Mouse (Mus musculus): ENCODE data around the gene Fance.

DNA sequence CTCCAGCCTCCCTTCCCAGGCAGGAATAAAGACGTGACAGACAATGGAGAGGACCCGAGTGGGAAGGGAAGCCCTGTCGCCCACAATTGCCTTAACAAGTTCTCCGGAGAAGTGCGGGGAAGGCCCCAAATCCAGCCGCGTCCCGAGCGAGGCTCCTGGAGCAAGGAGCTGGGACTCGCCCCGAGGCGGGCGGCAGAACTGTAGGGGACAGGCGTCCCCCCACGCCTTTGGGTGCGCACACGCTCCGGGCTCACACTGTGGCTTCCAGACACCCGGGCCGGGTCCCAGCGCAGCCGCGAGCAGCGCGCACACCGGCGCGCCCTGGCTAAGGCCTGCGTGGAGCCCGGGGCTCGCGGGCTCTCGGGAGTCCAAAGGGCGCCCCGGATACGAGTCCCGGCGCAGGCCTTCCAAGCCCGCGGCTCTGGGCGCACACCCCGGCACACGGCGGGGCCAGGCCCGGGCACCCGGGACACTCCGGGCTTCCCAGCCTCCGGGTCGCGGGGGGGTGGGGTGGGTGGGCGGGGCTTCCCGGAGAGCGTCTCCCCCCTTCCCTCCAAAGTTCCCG is 36.7 kb downstream of the Fance start:
- TF ChIP-seq POLR2A (IDR thresholded peaks at IDR 0.05; ENCODE audit: borderline replicate concordance, low read depth, low read length), result no peak
- TF ChIP-seq CTCF (IDR thresholded peaks at IDR 0.05; ENCODE audit: low read depth, low read length), result no peak
